In the genomic region with DNA sequence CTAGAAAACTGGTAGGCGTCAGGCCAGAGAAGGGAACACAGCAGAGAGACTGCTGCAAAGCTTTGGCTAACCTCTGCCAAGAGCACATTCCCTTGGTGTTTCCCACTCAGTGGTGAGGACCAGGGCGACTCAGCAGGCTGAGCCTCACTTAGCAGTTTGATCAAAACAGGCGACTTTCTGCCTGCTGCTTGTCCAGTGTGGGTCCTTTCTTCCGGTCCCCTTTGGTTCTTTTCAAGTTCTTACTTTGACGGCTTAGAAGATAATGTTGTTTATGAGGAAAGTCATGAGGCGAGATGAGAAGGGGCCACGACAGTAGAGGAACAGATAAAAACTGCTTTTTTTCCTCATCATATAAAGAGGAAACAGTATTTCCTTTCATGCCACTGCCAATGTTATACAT, we compare ENCODE assay signal across 8 mouse cellular contexts. TPM values are rescaled to one million over a fixed set of nuclear protein-coding genes. Genes with fewer than 3 reads are reported as not detected.
A peak's percentile ranks its signal among the peaks of the same experiment; 100 is the strongest.
DNase-seq lines count a peak whose midpoint lies in the region; ATAC-seq lines count a peak whose summit lies in the region.

No protein-coding gene starts in this region.

- no peak for ATAC-seq in liver, embryonic 15.5 days (ENCODE audit: insufficient read depth)

- peak; percentile 57 for DNase-seq in gastrocnemius, adult 18-20 months (ENCODE audit: low spot score)
- no peak for DNase-seq in gastrocnemius, adult 8-10 months (ENCODE audit: low spot score in 2 of 2)
- DNase-seq in CD4-positive, CD25-positive, alpha-beta regulatory T cell, adult 2 months (ENCODE audit: low read depth, low spot score), result peak; percentile 32
- no peak for DNase-seq in heart, embryonic 10.5 days (ENCODE audit: low spot score)
- DNase-seq in layer of hippocampus, postnatal 14 days (ENCODE audit: low spot score in 2 of 2), result no peak
- no peak for DNase-seq in cerebellum, postnatal 36 days
- no peak for DNase-seq in layer of hippocampus, adult 9-11 months

- H3K4me3 ChIP-seq in heart, embryonic 10.5 days, result no peak overlapping the region
- no peak overlapping the region for H3K4me3 ChIP-seq in liver, embryonic 15.5 days (replicated peaks)

- no peak overlapping the region for H3K4me2 ChIP-seq in liver, embryonic 15.5 days

- WGBS in heart, embryonic 10.5 days, result 35% methylated on average over 7 of the region's 7 CpGs
- 19% methylated on average over 7 of the region's 7 CpGs for WGBS in liver, embryonic 15.5 days (ENCODE audit: insufficient replicate concordance)

- H3K9me3 ChIP-seq in heart, embryonic 10.5 days, result no peaks in the 10 kb centered on the region
- H3K9me3 ChIP-seq in liver, embryonic 15.5 days (replicated peaks), result no peaks in the 10 kb centered on the region

- H3K36me3 ChIP-seq in heart, embryonic 10.5 days, result no peaks in the 10 kb centered on the region
- H3K36me3 ChIP-seq in liver, embryonic 15.5 days (replicated peaks), result 0 out of 2 replicates have a peak, but pooled peaks cover 4% of the 10 kb centered on the region

- no peak overlapping the region for H3K9ac ChIP-seq in liver, embryonic 15.5 days

- H3K27ac ChIP-seq in heart, embryonic 10.5 days, result peak overlapping the region; percentile 3; the same call in 1 of the 2 replicates
- H3K27ac ChIP-seq in liver, embryonic 15.5 days (replicated peaks), result peak overlapping the region; percentile 39; the same call in 1 of the 2 replicates

- H3K4me1 ChIP-seq in heart, embryonic 10.5 days, result peaks cover 41% of the 10 kb centered on the region
- H3K4me1 ChIP-seq in liver, embryonic 15.5 days (replicated peaks), result peaks cover 14% of the 10 kb centered on the region

- no peaks in the 10 kb centered on the region for H3K27me3 ChIP-seq in heart, embryonic 10.5 days (ENCODE audit: insufficient read depth, poor library complexity, severe bottlenecking)
- no peaks in the 10 kb centered on the region for H3K27me3 ChIP-seq in liver, embryonic 15.5 days

RNA-seq across cellular contexts. Expression of a gene that starts 49.2 kb away (rescaled TPM):
- total RNA-seq in gastrocnemius, adult 18-20 months (2021), result 100 to 1,000 TPM; 106 to 111 TPM
- total RNA-seq in gastrocnemius, adult 8-10 months (2022), result 100 to 1,000 TPM in 2 of 4 experiments, 10 to 100 TPM in 2; 88.2 to 104 (median 99.2) TPM
- polyA plus RNA-seq in heart, embryonic 10.5 days (2016; fragmentation: Nextera tagmentation; extraction: Ambion mirVana), result 275 and 312 TPM in 2 replicates
- 197 and 203 TPM in 2 replicates for polyA plus RNA-seq in liver, embryonic 15.5 days (2015; fragmentation: Nextera tagmentation; extraction: Ambion mirVana)
- total RNA-seq in layer of hippocampus, postnatal 14 days (2021), result 10 to 100 TPM; 67.5 to 69.7 TPM

RNA-seq across cellular contexts. Expression of a gene that starts 49.3 kb away (rescaled TPM):
- 10 to 100 TPM; 32.3 to 34.3 TPM for total RNA-seq in gastrocnemius, adult 18-20 months (2021)
- total RNA-seq in gastrocnemius, adult 8-10 months (2022), result 10 to 100 TPM; 27.9 to 33.0 (median 30.6) TPM
- 82.2 and 89.2 TPM in 2 replicates for polyA plus RNA-seq in heart, embryonic 10.5 days (2016; fragmentation: Nextera tagmentation; extraction: Ambion mirVana)
- polyA plus RNA-seq in liver, embryonic 15.5 days (2015; fragmentation: Nextera tagmentation; extraction: Ambion mirVana), result 29.0 and 30.2 TPM in 2 replicates
- total RNA-seq in layer of hippocampus, postnatal 14 days (2021), result 10 to 100 TPM; 82.1 to 84.3 TPM

Comparison
In these comparisons a context has a peak if more than half of its experiments do, and no peak if none do; other contexts are left out.
1. DNase-seq: peak in gastrocnemius, adult 18-20 months (single experiment) and CD4-positive, CD25-positive, alpha-beta regulatory T cell, adult 2 months (single experiment); none in gastrocnemius, adult 8-10 months (0 of 2), heart, embryonic 10.5 days (single experiment), layer of hippocampus, postnatal 14 days (0 of 2), cerebellum, postnatal 36 days (0 of 2) and layer of hippocampus, adult 9-11 months (single experiment).